Mouse (Mus musculus): ENCODE measurements around the gene Gm815. TPM values are rescaled to one million over a fixed set of nuclear protein-coding genes. Genes with fewer than 3 reads are reported as not detected.

Gm815 gene
- total RNA-seq, 1 experiment from 2014 or later = not detected

DNA sequence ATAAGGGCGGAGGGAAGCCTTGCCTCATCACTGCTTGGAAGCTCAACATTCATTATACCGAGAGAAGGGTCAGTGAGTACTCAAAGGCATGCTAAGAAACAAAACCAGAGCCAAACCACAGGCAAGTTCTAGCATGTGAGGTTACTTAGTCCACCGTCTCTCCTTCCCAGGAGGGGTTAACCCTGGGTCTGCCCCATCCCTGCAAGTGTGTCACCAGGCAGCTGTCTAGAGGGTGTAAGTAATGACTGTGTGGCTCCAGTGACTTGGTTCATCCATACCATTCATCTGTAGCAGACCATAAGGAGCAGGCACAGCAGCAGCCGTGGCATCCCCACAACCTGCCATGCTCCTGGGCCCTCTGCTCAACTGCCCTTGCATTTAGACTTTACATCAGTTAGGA, 5.8 kb upstream of the Gm815 start:
- DNase-seq = no peak

DNA sequence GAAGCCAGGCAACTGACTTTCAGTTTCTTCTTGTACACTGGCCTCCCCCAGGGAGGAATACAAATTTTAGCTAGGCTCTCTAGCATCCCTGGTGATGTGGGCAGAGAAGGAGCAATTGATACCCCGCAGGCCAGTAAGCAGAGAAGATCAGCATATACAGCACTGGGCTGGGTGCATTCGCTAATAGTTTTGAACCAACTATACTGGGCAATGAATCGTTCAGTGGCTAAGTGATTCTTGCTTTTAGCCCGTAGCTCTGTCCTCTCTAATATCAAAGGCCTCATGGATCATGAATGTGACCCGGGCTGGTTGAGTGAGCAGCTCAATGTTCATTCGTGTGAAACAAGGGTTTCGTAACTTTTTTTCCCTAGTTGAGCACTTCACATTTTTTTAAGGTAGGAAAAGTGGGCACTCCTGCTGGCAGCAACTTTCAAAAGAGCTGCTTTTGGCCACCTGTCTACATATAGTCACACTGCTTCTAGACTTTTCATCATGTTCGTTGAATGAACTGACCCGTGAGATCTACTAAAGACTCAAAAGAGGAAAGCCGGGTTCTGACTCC, 3.7 kb upstream of the Gm815 start:
- no peak for DNase-seq

DNA sequence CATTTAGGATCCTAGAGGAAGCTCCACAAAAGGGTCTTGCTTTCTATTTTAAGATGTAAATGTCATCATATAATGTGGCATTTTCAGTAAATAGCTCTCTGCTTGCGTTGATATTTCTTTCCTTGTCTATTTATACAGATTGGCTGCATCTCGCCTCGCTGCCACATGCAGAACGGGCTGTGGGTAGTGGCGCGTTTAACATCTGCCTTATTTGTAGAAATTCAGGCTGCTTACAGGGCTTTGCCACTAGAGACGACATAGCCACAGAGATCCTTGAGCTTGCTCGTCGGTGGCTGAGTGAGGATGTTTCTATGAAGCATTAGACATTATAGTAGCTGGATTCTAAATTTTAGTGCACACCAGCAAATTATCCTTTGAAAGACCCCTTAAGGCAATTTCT, 2.5 kb downstream of the Gm815 start:
- DNase-seq = no peak

DNA sequence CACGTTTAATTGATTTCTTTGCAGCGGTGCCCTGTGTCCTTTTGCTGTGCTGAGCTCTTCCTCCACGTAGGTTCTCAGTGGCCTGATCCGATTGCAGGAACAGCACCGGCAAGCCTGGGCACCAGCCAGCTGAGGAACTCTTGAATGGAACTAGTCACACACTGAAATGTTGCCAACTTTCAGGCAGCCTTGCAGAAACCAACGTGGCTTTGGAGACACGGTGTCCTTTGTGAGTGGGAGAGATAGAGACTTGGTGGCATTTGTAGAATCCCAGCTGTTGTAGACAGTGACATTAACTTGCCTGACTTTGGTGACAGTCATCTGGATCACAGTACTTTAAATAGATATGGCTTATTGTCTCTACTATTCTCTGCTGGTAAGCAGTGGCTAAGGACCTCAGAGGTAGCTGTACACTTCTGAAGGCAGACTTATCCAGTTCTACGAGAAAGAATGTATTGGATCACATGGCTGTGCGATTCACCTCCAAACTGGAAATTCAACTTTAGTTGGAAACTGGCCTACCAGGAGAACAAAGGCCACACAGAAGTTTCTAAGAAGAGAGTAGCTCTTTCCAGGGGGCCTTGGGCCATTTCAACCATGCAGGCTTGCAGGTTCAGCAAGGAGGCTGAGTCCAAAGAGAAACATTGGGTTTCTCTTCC, 5.8 kb downstream of the Gm815 start:
- peak; percentile 57 for DNase-seq

DNA sequence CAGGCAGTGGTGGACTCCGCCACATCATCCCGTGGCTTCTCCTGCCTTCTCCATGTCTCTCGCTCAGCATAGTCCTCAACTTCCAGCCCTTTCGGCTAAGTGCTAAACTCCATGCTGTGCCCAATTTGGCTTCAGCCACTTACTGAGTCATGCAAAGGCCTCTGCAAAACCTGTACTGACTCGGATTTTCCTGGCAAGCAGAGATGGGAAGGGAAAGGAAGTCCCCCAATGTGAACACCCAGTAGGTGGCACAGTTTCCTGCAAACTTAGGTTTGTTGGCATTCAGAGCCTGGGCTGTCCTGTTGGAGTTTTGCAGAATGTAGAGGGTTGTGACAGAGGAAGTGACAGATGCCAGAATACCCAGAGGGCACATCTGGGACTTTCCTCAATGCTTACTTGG, 7.2 kb downstream of the Gm815 start:
- no peak for DNase-seq

DNA sequence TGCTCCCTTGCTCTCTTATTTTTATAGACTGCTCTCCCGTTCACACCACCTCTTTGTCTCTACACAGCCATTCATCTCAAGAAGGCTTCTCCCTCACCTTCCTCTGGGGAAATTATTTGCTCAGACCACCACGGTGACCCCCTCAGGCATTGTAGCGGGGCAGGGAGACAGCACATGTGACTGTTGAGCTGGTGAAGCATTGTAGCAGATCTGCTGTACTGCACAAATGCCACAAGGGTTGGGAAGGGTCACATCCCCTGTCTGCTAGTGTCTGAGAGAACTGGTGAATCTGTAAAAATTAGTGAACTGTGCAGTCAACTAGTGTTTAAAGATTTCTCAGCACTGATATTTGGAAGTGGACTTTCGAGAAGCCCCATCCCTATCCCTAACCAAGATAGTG, 16.5 kb downstream of the Gm815 start:
- DNase-seq = no peak

DNA sequence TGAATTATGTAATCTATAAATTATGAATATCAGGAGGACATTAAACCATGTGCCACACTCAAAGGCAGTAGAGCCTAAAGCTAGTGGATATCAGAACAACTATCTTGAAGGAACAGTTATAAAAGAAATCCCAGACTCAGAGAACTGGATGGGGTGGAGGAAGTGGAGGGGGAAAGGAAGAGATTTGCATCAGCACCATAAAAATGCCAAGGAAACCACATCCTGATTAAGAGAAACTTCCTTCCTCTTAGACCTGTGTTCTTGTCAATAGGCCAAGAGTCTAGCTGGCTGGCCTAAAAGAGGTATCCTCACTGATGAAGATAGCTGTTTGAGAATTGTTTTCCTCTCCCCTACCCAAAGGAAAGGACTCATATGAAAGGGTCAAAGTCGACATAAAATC, 28.6 kb downstream of the Gm815 start:
- DNase-seq = no peak

DNA sequence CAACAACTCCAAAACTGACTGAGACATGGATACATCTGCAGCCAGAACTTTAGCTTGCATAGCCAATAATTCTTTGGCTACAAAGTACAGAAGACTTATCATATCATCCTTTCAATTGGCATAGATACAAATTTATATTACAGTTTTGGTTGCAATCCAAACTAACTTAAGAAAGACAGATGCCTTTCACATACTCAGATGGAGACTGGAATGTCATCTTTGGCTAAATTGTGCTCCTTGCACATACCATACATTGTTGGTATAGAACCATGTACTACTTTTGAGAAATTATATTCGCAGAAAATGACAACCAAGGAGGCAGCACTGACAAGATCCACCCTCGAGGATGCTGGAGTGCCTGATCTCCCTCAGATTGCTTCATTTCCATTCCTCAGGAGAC, 35.1 kb downstream of the Gm815 start:
- no peak for DNase-seq

DNA sequence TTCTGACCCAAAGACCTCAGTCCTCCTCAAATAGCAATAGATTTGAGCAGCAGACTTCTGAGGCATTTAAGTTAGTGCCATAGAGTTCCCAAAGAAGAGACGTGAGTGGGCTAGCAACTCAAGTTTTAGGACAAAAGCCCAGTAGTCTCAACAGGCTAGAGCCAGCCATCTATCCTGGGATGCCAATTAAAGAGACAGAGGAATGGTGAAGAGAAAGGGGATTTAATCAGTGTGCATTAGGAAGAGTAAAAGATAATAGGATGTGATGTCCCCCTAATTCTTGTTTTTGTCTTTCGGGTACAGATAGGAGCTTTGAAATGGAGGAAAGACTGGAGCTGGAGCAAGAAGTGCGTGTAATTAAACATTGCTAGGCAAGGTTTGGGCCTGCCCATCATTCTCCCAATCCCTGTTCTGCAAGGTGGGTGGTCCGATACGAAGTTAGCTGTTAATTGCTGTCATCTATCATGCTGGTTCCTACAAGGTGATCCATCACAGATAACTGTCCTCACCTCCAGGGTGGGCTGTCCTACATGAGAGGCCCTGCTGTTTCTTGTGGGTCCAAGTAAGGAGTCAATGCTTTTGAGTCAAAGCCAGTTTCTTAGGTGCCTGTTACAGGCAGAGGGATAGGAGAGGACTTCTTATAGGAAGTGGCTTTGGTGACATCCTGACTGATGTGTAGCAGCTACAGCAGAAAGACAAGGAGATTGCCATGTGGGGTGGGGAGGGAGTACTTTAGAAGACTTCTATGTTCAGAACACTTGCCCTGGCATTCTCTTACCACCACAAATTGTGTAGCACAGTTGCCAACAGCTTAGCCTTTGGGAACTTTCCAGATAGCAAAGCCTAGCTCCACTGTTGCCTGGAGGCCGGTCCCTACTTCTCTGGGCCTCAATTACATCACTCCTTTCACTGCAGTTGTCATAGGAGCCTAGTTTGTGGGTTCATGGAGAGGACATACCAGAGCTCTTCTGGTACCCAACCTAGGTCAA, 44.9 kb downstream of the Gm815 start:
- DNase-seq = no peak

DNA sequence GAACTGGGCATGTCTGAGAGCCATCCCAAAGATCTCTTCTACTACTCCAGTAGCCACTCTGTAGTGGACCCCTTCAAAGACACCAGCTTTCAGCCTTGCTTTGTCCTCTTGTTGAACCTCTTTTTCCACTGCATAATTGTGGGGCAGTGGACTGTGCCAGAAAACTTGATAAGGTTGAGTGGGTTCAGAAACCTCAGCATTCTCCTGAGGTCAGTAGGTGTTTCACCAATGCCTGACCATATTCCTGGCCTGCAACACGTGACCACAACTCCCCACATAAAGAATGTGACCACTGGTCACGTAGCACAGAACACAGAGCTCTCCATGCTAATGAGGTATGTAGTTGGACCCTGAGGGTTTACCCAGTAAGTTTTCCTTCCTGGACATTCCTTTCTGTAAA, 48.5 kb downstream of the Gm815 start:
- DNase-seq = no peak

All from adrenal gland, postnatal 25 days (tissue).